Mouse (Mus musculus) lung, embryonic 16.5 days (tissue): ENCODE data around the gene Gm6871. TPM values are rescaled to one million over a fixed set of nuclear protein-coding genes. Genes with fewer than 3 reads are reported as not detected.
"Not testable (repeated sequence)": the region's sequence is repeated elsewhere in the genome, so short reads cannot be mapped to it uniquely, and the experiment has no call there.

ENCODE experiments used
- ATAC-seq: fragments of 200-750 bp; cut with Nextera tagmentation; 2 replicates; pipeline ENCODE4 v1.8.0; 2017; ENCODE audit warnings: low read depth, mild to moderate bottlenecking, moderate library complexity
- H3K27ac ChIP-seq: fragments of 300-500 bp; sonication (generic); 2 replicates; pipeline ENCODE4 v1.5.1; 2014; ENCODE audit warnings: mild to moderate bottlenecking, control low read depth, low read length
- H3K27me3 ChIP-seq: fragments of 300-500 bp; sonication (generic); 2 replicates; pipeline ENCODE4 v1.6.1; 2014; ENCODE audit warnings: low read depth, low read length, mixed read lengths; ENCODE audit not compliant: control insufficient read depth, insufficient read depth
- H3K36me3 ChIP-seq: fragments of 300-500 bp; sonication (generic); 2 replicates; pipeline ENCODE4 v1.6.1; 2014; ENCODE audit warnings: low read length; ENCODE audit not compliant: control insufficient read depth, insufficient read depth
- H3K4me1 ChIP-seq: fragments of 300-500 bp; sonication (generic); replicated peaks from 2 replicates; pipeline ENCODE4 v1.6.1; 2014; ENCODE audit warnings: low read length, mixed read lengths; ENCODE audit not compliant: control insufficient read depth, insufficient read depth
- H3K4me2 ChIP-seq: fragments of 300-500 bp; sonication (generic); 2 replicates; pipeline ENCODE4 v1.6.1; 2014; ENCODE audit warnings: low read depth, low read length, control low read depth
- H3K4me3 ChIP-seq: fragments of 300-500 bp; sonication (generic); 2 replicates; pipeline ENCODE4 v1.5.1; 2014; ENCODE audit warnings: mild to moderate bottlenecking, low read length, control low read depth
- H3K9ac ChIP-seq: fragments of 300-500 bp; sonication (generic); 2 replicates; pipeline ENCODE4 v1.6.1; 2014; ENCODE audit warnings: low read length, control low read depth
- H3K9me3 ChIP-seq: fragments of 300-500 bp; sonication (generic); 2 replicates; pipeline ENCODE4 v1.6.1; 2016; ENCODE audit warnings: low read length; ENCODE audit not compliant: control insufficient read depth
- WGBS: fragments of 180-500 bp; shearing (Covaris S2); extraction: QIAGEN DNeasy Blood & Tissue Kit; methylation state at CpG from one replicate; pipeline ENCODE4 v1.1.7; 2014; 5-methylcytosine and 5-hydroxymethylcytosine counted together
- polyA plus RNA-seq: library from polyadenylated mRNA; unstranded; fragments of >200 nt; fragmentation: Nextera tagmentation; extraction: Ambion mirVana; gene quantifications from 2 replicates; pipeline ENCODE4 v1.2.1, GENCODE M21; 2015

Gm6871 gene
- not detected in 2 replicates for polyA plus RNA-seq

- H3K27me3 ChIP-seq, H3K4me1 ChIP-seq, H3K9ac ChIP-seq, ATAC-seq, H3K9me3 ChIP-seq, H3K4me3 ChIP-seq, H3K27ac ChIP-seq, H3K36me3 ChIP-seq, H3K4me2 ChIP-seq: not testable (repeated sequence)
- WGBS = 79% methylated on average over 5 of the region's 6 CpGs
Measured at GRCm38 (mm10) chr7:41573562-41573961, at the start of gene Gm6871. Gm6871 (minus strand) TSS chr7:41573662.

GRCm38 (mm10) chr7:41616241-41616640 is 42.8 kb upstream of the Gm6871 start:
- not testable (repeated sequence) for ATAC-seq, H3K4me3 ChIP-seq, H3K4me1 ChIP-seq, H3K27me3 ChIP-seq, H3K9me3 ChIP-seq, H3K9ac ChIP-seq, H3K4me2 ChIP-seq, H3K27ac ChIP-seq
- WGBS = 93% methylated on average over 1 of the region's 1 CpGs
- peaks cover 14% of the 10 kb centered on the region for H3K36me3 ChIP-seq

GRCm38 (mm10) chr7:41611654-41612053 is 38.2 kb upstream of the Gm6871 start:
- ATAC-seq = no peak
- Histone ChIP-seq H3K9me3 (no peaks in the 10 kb centered on the region), H3K4me3 (no peak overlapping the region), H3K4me2 (no peak overlapping the region), H3K36me3 (peaks cover 14% of the 10 kb centered on the region), H3K27ac (no peak overlapping the region), H3K4me1 (no peaks in the 10 kb centered on the region), H3K9ac (no peak overlapping the region), H3K27me3 (no peaks in the 10 kb centered on the region)
- 82% methylated on average over 3 of the region's 3 CpGs for WGBS

- 9% methylated on average over 3 of the region's 3 CpGs for whole genome bisulfite sequencing
- Histone ChIP-seq H3K9ac (peak overlapping the region; percentile 79), H3K27ac (peak overlapping the region; percentile 49; the same call in 1 of the 2 replicates), H3K36me3 (no peaks in the 10 kb centered on the region; the same call in 1 of the 2 replicates), H3K4me2 (peak overlapping the region; percentile 85), H3K9me3 (no peaks in the 10 kb centered on the region), H3K27me3 (no peaks in the 10 kb centered on the region), H3K4me1 (peaks cover 4% of the 10 kb centered on the region; the same call in 1 of the 2 replicates), H3K4me3 (peak overlapping the region; percentile 72)
- ATAC-seq = no peak
Measured at GRCm38 (mm10) chr7:41599932-41600548, 26.6 kb upstream of the Gm6871 start.

- no peaks in the 10 kb centered on the region; the same call in 1 of the 2 replicates for H3K36me3 ChIP-seq
- peak within 1 kb of the TSS; percentile 49 for H3K27ac ChIP-seq
- H3K4me1 ChIP-seq = peaks cover 4% of the 10 kb centered on the region; the same call in 1 of the 2 replicates
- no peaks in the 10 kb centered on the region for H3K27me3 ChIP-seq
- peak within 1 kb of the TSS; percentile 85 for H3K4me2 ChIP-seq
- peak within 1 kb of the TSS; percentile 79 for H3K9ac ChIP-seq
- H3K9me3 ChIP-seq = no peaks in the 10 kb centered on the region
- peak; percentile 99 for ATAC-seq
- WGBS = under 1% methylated on average over 41 of the region's 41 CpGs
- peak within 1 kb of the TSS; percentile 72 for H3K4me3 ChIP-seq
Measured at GRCm38 (mm10) chr7:41599034-41599813, 25.8 kb upstream of the Gm6871 start, which contains the start of gene 2610021A01Rik. 2610021A01Rik (plus strand) TSS chr7:41599230.

GRCm38 (mm10) chr7:41598615-41599014 is 25.2 kb upstream of the Gm6871 start:
- no peak for ATAC-seq
- no peak overlapping the region for H3K27ac ChIP-seq

GRCm38 (mm10) chr7:41587831-41588230 is 14.4 kb upstream of the Gm6871 start:
- not testable (repeated sequence) for H3K27me3 ChIP-seq, H3K4me1 ChIP-seq, H3K4me2 ChIP-seq, H3K36me3 ChIP-seq, ATAC-seq, H3K9me3 ChIP-seq, H3K9ac ChIP-seq, H3K27ac ChIP-seq, H3K4me3 ChIP-seq

More at GRCm38 (mm10) chr7:41598615-41599014, 25.2 kb upstream of the Gm6871 start:
- WGBS = 44% methylated on average over 5 of the region's 5 CpGs
- no peaks in the 10 kb centered on the region for H3K27me3 ChIP-seq
- H3K9ac ChIP-seq = peak overlapping the region; percentile 79
- H3K4me1 ChIP-seq = peaks cover 4% of the 10 kb centered on the region; the same call in 1 of the 2 replicates
- peak overlapping the region; percentile 72 for H3K4me3 ChIP-seq
- H3K9me3 ChIP-seq = no peaks in the 10 kb centered on the region
- no peaks in the 10 kb centered on the region; the same call in 1 of the 2 replicates for H3K36me3 ChIP-seq
- peak overlapping the region; percentile 85 for H3K4me2 ChIP-seq

- H3K9ac ChIP-seq = no peak overlapping the region
- no peaks in the 10 kb centered on the region for H3K4me1 ChIP-seq
- no peaks in the 10 kb centered on the region for H3K36me3 ChIP-seq
- H3K4me3 ChIP-seq = no peak overlapping the region
- H3K4me2 ChIP-seq = no peak overlapping the region
- peaks cover 3% of the 10 kb centered on the region; the same call in 1 of the 2 replicates for H3K9me3 ChIP-seq
- no peaks in the 10 kb centered on the region for H3K27me3 ChIP-seq
- H3K27ac ChIP-seq = no peak overlapping the region
- no peak for ATAC-seq
Measured at GRCm38 (mm10) chr7:41582028-41582427, 8.6 kb upstream of the Gm6871 start.

GRCm38 (mm10) chr7:41577956-41578355 is 4.5 kb upstream of the Gm6871 start:
- no peak for ATAC-seq
- 84% methylated on average over 2 of the region's 2 CpGs for WGBS
- no peaks in the 10 kb centered on the region for H3K36me3 ChIP-seq
- no peaks in the 10 kb centered on the region for H3K4me1 ChIP-seq
- H3K4me3 ChIP-seq = no peak overlapping the region
- no peak overlapping the region for H3K27ac ChIP-seq
- H3K4me2 ChIP-seq = no peak overlapping the region
- no peaks in the 10 kb centered on the region for H3K27me3 ChIP-seq
- no peaks in the 10 kb centered on the region for H3K9me3 ChIP-seq
- H3K9ac ChIP-seq = no peak overlapping the region
